Mouse (Mus musculus) intestine, embryonic 16.5 days (tissue): ENCODE data around the gene Nkain1. TPM values are rescaled to one million over a fixed set of nuclear protein-coding genes. Genes with fewer than 3 reads are reported as not detected.
A peak's percentile ranks its signal among the peaks of the same experiment; 100 is the strongest.

ENCODE experiments used
- ATAC-seq: fragments of 200-750 bp; cut with Nextera tagmentation; 2 replicates; pipeline ENCODE4 v1.8.0; 2017; ENCODE audit warnings: moderate TSS enrichment, moderate library complexity
- H3K27ac ChIP-seq: fragments of 300-500 bp; sonication (generic); 2 replicates; pipeline ENCODE4 v1.5.1; 2014; ENCODE audit warnings: mild to moderate bottlenecking, low read length
- H3K27me3 ChIP-seq: fragments of 300-500 bp; sonication (generic); replicated peaks from 2 replicates; pipeline ENCODE4 v1.6.1; 2014; ENCODE audit warnings: low read length, control low read depth, mixed read lengths; ENCODE audit not compliant: control insufficient read depth, insufficient read depth
- H3K36me3 ChIP-seq: fragments of 300-500 bp; sonication (generic); 2 replicates; pipeline ENCODE4 v1.6.1; 2014; ENCODE audit warnings: low read length, control low read depth; ENCODE audit not compliant: control insufficient read depth, insufficient read depth
- H3K4me1 ChIP-seq: fragments of 300-500 bp; sonication (generic); 2 replicates; pipeline ENCODE4 v1.6.1; 2014; ENCODE audit warnings: low read length, control low read depth, mixed read lengths; ENCODE audit not compliant: control insufficient read depth, insufficient read depth
- H3K4me2 ChIP-seq: fragments of 300-500 bp; sonication (generic); 2 replicates; pipeline ENCODE4 v1.6.1; 2014; ENCODE audit warnings: low read depth, low read length, control low read depth
- H3K4me3 ChIP-seq: fragments of 300-500 bp; sonication (generic); 2 replicates; pipeline ENCODE4 v1.5.1; 2014; ENCODE audit warnings: mild to moderate bottlenecking, low read length
- H3K9ac ChIP-seq: fragments of 300-500 bp; sonication (generic); 2 replicates; pipeline ENCODE4 v1.6.1; 2014; ENCODE audit warnings: low read depth, low read length
- H3K9me3 ChIP-seq: fragments of 300-500 bp; sonication (generic); 2 replicates; pipeline ENCODE4 v1.6.1; 2016; ENCODE audit warnings: low read length, control low read depth; ENCODE audit not compliant: control insufficient read depth
- WGBS: fragments of 180-500 bp; shearing (Covaris S2); extraction: QIAGEN DNeasy Blood & Tissue Kit; methylation state at CpG from one replicate; pipeline ENCODE4 v1.1.7; 2014; 5-methylcytosine and 5-hydroxymethylcytosine counted together
- polyA plus RNA-seq: library from polyadenylated mRNA; unstranded; fragments of >200 nt; fragmentation: Nextera tagmentation; extraction: Ambion mirVana; gene quantifications from 2 replicates; pipeline ENCODE4 v1.2.1, GENCODE M21; 2015

Nkain1 gene
- polyA plus RNA-seq, 1 experiment from 2014 or later, result not detected

- Histone ChIP-seq H3K27ac (no peak overlapping the region), H3K4me1 (peaks cover 9% of the 10 kb centered on the region; the same call in 1 of the 2 replicates), H3K27me3 (no peaks in the 10 kb centered on the region), H3K4me2 (no peak overlapping the region), H3K4me3 (no peak overlapping the region), H3K9me3 (peaks cover 3% of the 10 kb centered on the region; the same call in 1 of the 2 replicates), H3K9ac (no peak overlapping the region), H3K36me3 (no peaks in the 10 kb centered on the region)
- no peak for ATAC-seq
- WGBS, result 15% methylated on average over 6 of the region's 6 CpGs
Observed at GRCm38 (mm10) chr4:130553121-130553448, 20.9 kb downstream of the Nkain1 start.

GRCm38 (mm10) chr4:130552312-130553120, 21.5 kb downstream of the Nkain1 start:
- peaks cover 9% of the 10 kb centered on the region; the same call in 1 of the 2 replicates for H3K4me1 ChIP-seq
- no peaks in the 10 kb centered on the region for H3K36me3 ChIP-seq
- peaks cover 3% of the 10 kb centered on the region; the same call in 1 of the 2 replicates for H3K9me3 ChIP-seq
- no peaks in the 10 kb centered on the region for H3K27me3 ChIP-seq
- ATAC-seq, result peak; percentile 17; the same call in 1 of the 2 replicates
- no peak overlapping the region for H3K27ac ChIP-seq
- no peak overlapping the region for H3K9ac ChIP-seq
- H3K4me3 ChIP-seq, result no peak overlapping the region
- no peak overlapping the region for H3K4me2 ChIP-seq
- WGBS, result 34% methylated on average over 8 of the region's 8 CpGs

- no peak for ATAC-seq
- Histone ChIP-seq H3K4me2 (no peak overlapping the region), H3K27ac (no peak overlapping the region), H3K36me3 (no peaks in the 10 kb centered on the region), H3K27me3 (no peaks in the 10 kb centered on the region), H3K9ac (no peak overlapping the region), H3K4me3 (no peak overlapping the region), H3K9me3 (peaks cover 3% of the 10 kb centered on the region; the same call in 1 of the 2 replicates), H3K4me1 (peaks cover 17% of the 10 kb centered on the region)
- 78% methylated on average over 9 of the region's 9 CpGs for WGBS
Observed at GRCm38 (mm10) chr4:130550511-130550910, 23.5 kb downstream of the Nkain1 start.

GRCm38 (mm10) chr4:130549189-130549588, 24.8 kb downstream of the Nkain1 start:
- Histone ChIP-seq H3K4me2 (no peak overlapping the region), H3K9ac (no peak overlapping the region), H3K27me3 (no peaks in the 10 kb centered on the region), H3K4me3 (no peak overlapping the region), H3K9me3 (peaks cover 3% of the 10 kb centered on the region; the same call in 1 of the 2 replicates), H3K36me3 (no peaks in the 10 kb centered on the region), H3K4me1 (peaks cover 17% of the 10 kb centered on the region), H3K27ac (no peak overlapping the region)
- ATAC-seq, result no peak
- WGBS, result 85% methylated on average over 8 of the region's 8 CpGs

- H3K9ac ChIP-seq, result no peak overlapping the region
- H3K36me3 ChIP-seq, result no peaks in the 10 kb centered on the region
- ATAC-seq, result peak; percentile 36
- H3K4me3 ChIP-seq, result no peak overlapping the region
- H3K9me3 ChIP-seq, result peaks cover 3% of the 10 kb centered on the region; the same call in 1 of the 2 replicates
- H3K4me1 ChIP-seq, result peaks cover 7% of the 10 kb centered on the region
- H3K27me3 ChIP-seq, result no peaks in the 10 kb centered on the region
- no peak overlapping the region for H3K4me2 ChIP-seq
- H3K27ac ChIP-seq, result no peak overlapping the region
- 32% methylated on average over 13 of the region's 13 CpGs for WGBS
Observed at GRCm38 (mm10) chr4:130546798-130547562, 27.0 kb downstream of the Nkain1 start.

- Histone ChIP-seq H3K27ac (no peak overlapping the region), H3K4me2 (no peak overlapping the region), H3K4me1 (peaks cover 7% of the 10 kb centered on the region), H3K27me3 (no peaks in the 10 kb centered on the region), H3K4me3 (no peak overlapping the region), H3K9me3 (peaks cover 3% of the 10 kb centered on the region; the same call in 1 of the 2 replicates), H3K36me3 (no peaks in the 10 kb centered on the region), H3K9ac (no peak overlapping the region)
- no peak for ATAC-seq
- WGBS, result 65% methylated on average over 9 of the region's 9 CpGs
Observed at GRCm38 (mm10) chr4:130544392-130544791, 29.6 kb downstream of the Nkain1 start.

- no peak for ATAC-seq
- no peaks in the 10 kb centered on the region for H3K27me3 ChIP-seq
- 84% methylated on average over 4 of the region's 4 CpGs for WGBS
- no peaks in the 10 kb centered on the region for H3K9me3 ChIP-seq
- H3K27ac ChIP-seq, result no peak overlapping the region
- no peak overlapping the region for H3K9ac ChIP-seq
- peaks cover 7% of the 10 kb centered on the region for H3K4me1 ChIP-seq
- no peak overlapping the region for H3K4me3 ChIP-seq
- no peaks in the 10 kb centered on the region for H3K36me3 ChIP-seq
- no peak overlapping the region for H3K4me2 ChIP-seq
Observed at GRCm38 (mm10) chr4:130543121-130543520, 30.9 kb downstream of the Nkain1 start.

GRCm38 (mm10) chr4:130540831-130541230, 33.1 kb downstream of the Nkain1 start:
- H3K27ac ChIP-seq, result no peak overlapping the region
- no peaks in the 10 kb centered on the region for H3K4me1 ChIP-seq
- H3K36me3 ChIP-seq, result no peaks in the 10 kb centered on the region
- WGBS, result 88% methylated on average over 4 of the region's 4 CpGs
- no peak for ATAC-seq
- H3K9ac ChIP-seq, result no peak overlapping the region
- H3K4me3 ChIP-seq, result no peak overlapping the region
- no peaks in the 10 kb centered on the region for H3K9me3 ChIP-seq
- H3K27me3 ChIP-seq, result no peaks in the 10 kb centered on the region
- no peak overlapping the region for H3K4me2 ChIP-seq

- no peak overlapping the region for H3K4me3 ChIP-seq
- no peak overlapping the region for H3K9ac ChIP-seq
- no peaks in the 10 kb centered on the region for H3K36me3 ChIP-seq
- H3K4me2 ChIP-seq, result no peak overlapping the region
- no peaks in the 10 kb centered on the region for H3K4me1 ChIP-seq
- H3K9me3 ChIP-seq, result no peaks in the 10 kb centered on the region
- 89% methylated on average over 7 of the region's 7 CpGs for WGBS
- no peak for ATAC-seq
- no peak overlapping the region for H3K27ac ChIP-seq
- H3K27me3 ChIP-seq, result no peaks in the 10 kb centered on the region
Observed at GRCm38 (mm10) chr4:130539706-130540105, 34.3 kb downstream of the Nkain1 start.
